Mouse (Mus musculus) c-Kit-positive CD71-positive TER-119-positive erythroid progenitor cells, embryonic 14.5 days (primary cell): ENCODE results near the gene Kcnc2.

Experiments used
- DNase-seq: peaks from one replicate; pipeline ENCODE4 v3.0.0-alpha.2; 2013; ENCODE audit warnings: low spot score

The Kcnc2 gene

DNA sequence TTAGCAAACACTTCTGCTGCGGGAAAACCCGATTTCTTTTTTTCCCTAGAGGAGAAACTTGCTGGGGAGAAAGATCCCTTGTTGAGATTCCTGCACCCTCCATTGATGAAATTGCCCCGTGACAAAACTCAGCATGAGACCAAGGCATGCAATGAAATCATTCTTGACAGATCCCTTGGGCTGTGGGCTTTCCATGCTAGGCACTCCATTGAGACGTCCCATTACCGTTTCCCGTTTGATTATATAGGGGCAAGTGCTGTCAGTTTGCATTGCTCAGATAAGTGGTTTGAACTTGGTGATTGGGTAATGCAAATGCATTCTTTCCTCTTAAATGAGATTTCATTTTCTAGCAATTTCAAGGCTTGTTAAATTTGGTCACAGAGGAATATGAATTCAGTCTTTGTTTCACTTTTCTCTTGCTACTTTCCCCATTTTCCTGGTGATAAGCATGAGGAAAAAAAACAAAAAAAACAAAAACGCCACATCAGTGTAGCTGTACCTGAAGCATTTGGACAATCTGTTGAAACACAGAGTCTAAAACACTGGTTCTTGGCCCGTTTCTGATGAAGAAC is 123.6 kb downstream of the Kcnc2 start:
- no peak for DNase-seq

GRCm38 (mm10) chr10:112397194-112397593 is 126.3 kb downstream of the Kcnc2 start:
- no peak for DNase-seq

DNA sequence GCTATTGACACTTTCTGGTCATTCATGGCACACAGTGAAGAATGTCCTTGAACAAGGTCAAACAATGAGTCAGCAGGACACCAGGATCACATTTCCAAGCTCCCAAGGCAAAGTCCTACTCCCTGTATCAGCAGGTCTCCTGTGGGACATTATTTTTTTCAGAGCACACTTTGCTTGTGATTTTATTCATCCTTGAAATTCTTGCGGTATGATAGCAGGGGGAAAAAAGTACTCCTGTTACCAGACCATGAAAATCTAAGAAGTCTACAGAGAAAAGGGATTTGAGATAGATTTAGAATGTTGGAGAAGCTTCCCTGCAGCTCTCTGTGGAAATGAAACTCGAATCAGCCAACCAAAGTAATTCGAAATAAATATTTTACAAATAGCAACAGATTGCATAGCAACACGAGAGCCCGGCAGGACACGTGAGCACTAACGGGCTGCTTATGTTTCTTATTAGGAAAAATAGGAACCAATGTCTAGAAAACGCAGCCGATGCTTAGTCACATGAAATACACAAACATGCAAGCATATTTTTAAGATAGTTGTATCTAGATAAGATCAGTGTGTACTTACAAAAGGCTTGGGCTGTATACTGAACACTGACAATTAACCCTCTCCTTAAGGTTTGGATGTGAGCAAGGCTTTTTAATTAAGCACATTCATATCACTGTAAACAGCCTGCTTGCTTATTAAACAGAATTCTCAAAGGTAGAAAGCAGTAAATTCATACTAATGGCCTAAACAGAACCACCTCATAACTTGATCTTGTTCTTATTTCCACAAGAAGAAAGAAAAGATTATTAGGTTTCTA is 129.9 kb downstream of the Kcnc2 start:
- no peak for DNase-seq

GRCm38 (mm10) chr10:112409525-112409924 is 138.6 kb downstream of the Kcnc2 start:
- no peak for DNase-seq

DNA sequence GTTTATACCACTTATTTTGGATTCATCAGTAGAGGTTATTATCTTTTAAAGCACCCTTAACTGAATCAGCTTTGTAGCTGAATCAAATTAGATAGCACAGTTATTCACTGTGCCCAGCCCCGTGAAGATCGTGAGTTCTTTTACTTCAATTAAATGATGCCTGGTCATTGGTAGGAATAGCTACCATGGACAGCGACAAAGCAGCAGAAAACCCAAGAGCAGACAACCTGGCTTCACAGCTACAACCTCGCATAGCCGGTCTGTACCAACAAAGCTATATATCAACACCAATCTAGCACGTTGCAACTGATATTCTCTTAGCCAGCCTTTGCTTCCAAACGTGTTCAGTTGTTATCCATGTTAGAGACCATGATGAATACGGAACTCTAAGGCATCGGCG is 152.4 kb downstream of the Kcnc2 start:
- DNase-seq, result no peak

DNA sequence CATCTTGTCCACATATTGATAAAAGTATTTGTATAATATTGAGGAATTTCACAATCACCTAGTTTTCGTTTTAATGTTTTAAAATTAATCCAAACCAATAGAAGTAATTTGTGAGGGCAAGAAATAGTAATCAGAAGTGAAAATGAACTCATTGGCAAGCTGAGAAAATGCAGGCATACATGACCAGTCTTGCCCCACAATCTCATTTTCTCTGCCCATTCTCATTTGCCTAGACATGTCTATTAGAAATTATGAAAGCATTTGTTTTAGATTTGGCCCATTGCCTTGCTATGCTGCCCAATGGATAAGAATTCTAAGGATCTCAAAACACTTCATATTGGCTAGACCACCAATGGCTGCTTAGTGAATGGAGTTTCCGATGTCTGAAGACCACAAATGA is 166.0 kb downstream of the Kcnc2 start:
- DNase-seq, result no peak

DNA sequence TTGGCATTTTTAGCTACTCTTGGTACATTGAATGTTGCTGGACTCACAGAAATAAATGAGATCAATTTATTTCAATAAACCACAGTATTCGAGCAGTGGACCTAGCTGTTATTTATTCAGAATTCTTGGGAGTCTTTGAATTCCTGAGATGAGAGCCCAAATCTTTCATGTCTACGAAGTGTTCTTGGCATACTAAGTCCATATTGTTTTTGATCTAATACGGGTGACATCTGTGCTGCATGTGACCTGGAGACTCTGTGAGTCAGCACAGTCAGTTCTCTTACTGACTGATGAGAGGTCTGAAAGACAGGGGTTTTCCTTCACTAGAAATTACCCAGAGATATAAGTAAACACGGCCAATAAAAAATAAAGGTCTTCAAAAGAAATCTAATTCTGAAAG is 173.7 kb downstream of the Kcnc2 start:
- no peak for DNase-seq

GRCm38 (mm10) chr10:112450910-112451309 is 180.0 kb downstream of the Kcnc2 start:
- no peak for DNase-seq

GRCm38 (mm10) chr10:112468689-112469384 is 197.9 kb downstream of the Kcnc2 start:
- DNase-seq, result no peak

- DNase-seq, result no peak
Observed at GRCm38 (mm10) chr10:112474122-112474810, 203.3 kb downstream of the Kcnc2 start.

DNA sequence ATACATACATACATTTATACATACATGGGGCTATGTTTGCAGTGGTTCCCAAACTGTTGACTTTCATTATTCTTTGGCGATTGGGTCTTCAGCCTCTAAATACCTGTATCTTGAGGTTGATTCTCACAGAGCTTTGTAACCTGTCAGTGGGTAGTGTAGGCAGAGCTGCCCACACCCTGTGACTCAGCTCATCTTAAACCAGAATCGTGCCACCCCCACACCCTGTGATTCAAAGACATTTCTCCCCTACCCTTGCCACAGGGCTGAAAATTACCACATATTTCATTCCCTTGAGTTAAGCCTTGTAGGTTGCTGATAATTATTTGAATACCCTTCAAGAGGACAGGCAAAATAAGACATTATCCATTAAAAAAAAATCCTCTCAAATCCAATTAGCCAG is 210.5 kb downstream of the Kcnc2 start:
- no peak for DNase-seq

DNA sequence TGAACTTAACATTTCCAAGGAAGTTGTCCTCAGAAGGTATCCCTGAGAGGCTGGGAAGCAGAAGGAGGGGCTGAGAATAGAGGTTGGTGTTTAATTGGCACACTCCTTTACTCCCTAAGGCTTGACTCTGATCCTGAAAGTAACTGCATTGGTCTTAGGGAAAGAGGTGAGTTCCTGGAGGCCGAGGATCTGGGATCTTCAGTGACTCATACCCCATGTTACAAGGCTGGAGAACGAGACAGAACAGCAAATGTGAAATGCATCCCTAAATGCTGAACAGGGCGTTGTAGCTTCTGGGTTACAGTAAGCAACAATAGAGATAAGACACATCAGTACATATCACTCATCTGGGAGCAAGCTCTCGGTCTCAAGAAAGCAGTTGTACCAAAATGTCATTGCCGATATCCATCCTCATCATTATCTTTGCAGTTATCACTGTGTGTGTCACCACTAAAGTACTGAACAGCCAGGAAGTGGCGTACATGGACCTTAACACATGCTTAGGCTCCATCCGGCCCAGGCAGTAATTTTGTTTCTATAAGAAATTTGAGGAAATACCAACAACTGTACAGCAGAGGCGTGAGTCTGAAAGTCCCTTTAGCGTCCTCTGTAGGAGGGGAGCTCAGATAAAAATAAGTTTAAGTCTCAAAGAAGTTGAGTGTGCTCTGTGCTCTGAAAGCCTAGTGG is 211.1 kb downstream of the Kcnc2 start:
- no peak for DNase-seq

- no peak for DNase-seq
Observed at GRCm38 (mm10) chr10:112484387-112485105, 213.6 kb downstream of the Kcnc2 start.

- no peak for DNase-seq
Observed at GRCm38 (mm10) chr10:112485819-112486218, 214.9 kb downstream of the Kcnc2 start.

GRCm38 (mm10) chr10:112488751-112489150 is 217.8 kb downstream of the Kcnc2 start:
- peak; percentile 0 for DNase-seq
